Mouse (Mus musculus) megakaryocyte, embryonic 14.5 days (primary cell): ENCODE data around the gene Spi1.

Experiments used
- FLI1 ChIP-seq: IDR thresholded peaks from 2 replicates; pipeline ENCODE4 v1.6.1; 2012; ENCODE audit warnings: low read length, inconsistent platforms, mixed read lengths
- GATA1 ChIP-seq: IDR thresholded peaks from 3 replicates; pipeline ENCODE4 v1.6.1; 2012; ENCODE audit warnings: mixed read lengths, low read length, inconsistent platforms, borderline replicate concordance

DNA sequence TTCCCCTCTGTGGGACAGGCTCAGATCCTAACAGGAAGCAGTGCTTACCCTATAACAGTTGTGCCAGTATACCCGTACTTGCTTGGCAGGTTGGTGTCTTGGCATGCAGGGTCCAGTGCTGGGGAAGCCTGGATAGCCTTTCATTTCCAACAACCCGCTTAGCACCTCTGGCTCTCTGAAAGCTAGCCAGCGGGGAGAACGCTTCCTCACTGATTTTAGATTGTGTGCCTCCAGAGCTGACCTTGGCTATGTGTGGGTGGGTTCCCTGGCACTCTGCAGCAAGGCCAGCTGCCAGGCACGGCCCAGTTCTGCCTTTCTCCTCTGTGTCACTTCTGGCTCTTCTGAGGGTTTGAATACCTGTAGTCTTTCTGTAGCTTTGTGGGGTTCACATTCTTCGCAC, 47.9 kb downstream of the Spi1 start:
- TF ChIP-seq FLI1 (no peak), GATA1 (no peak)
